Mouse (Mus musculus) embryonic facial prominence, embryonic 11.5 days (tissue): ENCODE results near the gene Scarf1. TPM values are rescaled to one million over a fixed set of nuclear protein-coding genes. Genes with fewer than 3 reads are reported as not detected.

ENCODE experiments used
- ATAC-seq: fragments of 200-750 bp; cut with Nextera tagmentation; replicated peaks from 2 replicates; pipeline ENCODE4 v1.8.0; 2017; ENCODE audit warnings: low read depth; ENCODE audit not compliant: insufficient number of reproducible peaks, low FRiP score, low TSS enrichment
- DNase-seq: peaks from one replicate; pipeline ENCODE4 v3.0.0-alpha.2; 2015; ENCODE audit warnings: low spot score
- H3K27ac ChIP-seq: fragments of 300-500 bp; sonication (generic); replicated peaks from 2 replicates; pipeline ENCODE4 v1.5.1; 2014; ENCODE audit warnings: mild to moderate bottlenecking, low read depth, low read length, control low read depth
- H3K27me3 ChIP-seq: fragments of 300-500 bp; sonication (generic); 2 replicates; pipeline ENCODE4 v1.6.1; 2014; ENCODE audit warnings: mild to moderate bottlenecking, low read length, moderate library complexity, mixed read lengths; ENCODE audit not compliant: control insufficient read depth, insufficient read depth
- H3K36me3 ChIP-seq: fragments of 300-500 bp; sonication (generic); replicated peaks from 2 replicates; pipeline ENCODE4 v1.6.1; 2014; ENCODE audit warnings: low read depth, mild to moderate bottlenecking, low read length, moderate library complexity, mixed read lengths; ENCODE audit not compliant: control insufficient read depth, insufficient read depth
- H3K4me1 ChIP-seq: fragments of 300-500 bp; sonication (generic); 2 replicates; pipeline ENCODE4 v1.6.1; 2014; ENCODE audit warnings: low read length, mixed read lengths; ENCODE audit not compliant: control insufficient read depth, insufficient read depth
- H3K4me2 ChIP-seq: fragments of 300-500 bp; sonication (generic); 2 replicates; pipeline ENCODE4 v1.6.1; 2014; ENCODE audit warnings: low read depth, mild to moderate bottlenecking, control low read depth, low read length, moderate library complexity
- H3K4me3 ChIP-seq: fragments of 300-500 bp; sonication (generic); 2 replicates; pipeline ENCODE4 v1.5.1; 2014; ENCODE audit warnings: low read depth, low read length, control low read depth
- H3K9ac ChIP-seq: fragments of 300-500 bp; sonication (generic); replicated peaks from 2 replicates; pipeline ENCODE4 v1.6.1; 2014; ENCODE audit warnings: mild to moderate bottlenecking, control low read depth, low read length
- H3K9me3 ChIP-seq: fragments of 300-500 bp; sonication (generic); replicated peaks from 2 replicates; pipeline ENCODE4 v1.6.1; 2016; ENCODE audit warnings: mild to moderate bottlenecking, low read length, inconsistent platforms, mixed read lengths; ENCODE audit not compliant: control insufficient read depth
- WGBS: fragments of 180-500 bp; shearing (Covaris S2); extraction: QIAGEN DNeasy Blood & Tissue Kit; methylation state at CpG from one replicate; pipeline ENCODE4 v1.1.7; 2014; 5-methylcytosine and 5-hydroxymethylcytosine counted together
- microRNA counts: library from miRNA; unstranded; fragments of <30 nt; microRNA quantifications from one replicate; lab custom pipeline; 2016
- microRNA-seq: library from miRNA; unstranded; fragments of <30 nt; microRNA quantifications from one replicate; pipeline ENCODE4, GENCODE M21; 2016; ENCODE audit warnings: borderline number of aligned reads
- polyA plus RNA-seq: library from polyadenylated mRNA; unstranded; fragments of >200 nt; fragmentation: Nextera tagmentation; extraction: Ambion mirVana; gene quantifications from 2 replicates; pipeline ENCODE4 v1.2.1, GENCODE M21; 2014

Scarf1 gene
- polyA plus RNA-seq, 1 experiment from 2014 or later, result 2.7 TPM

GRCm38 (mm10) chr11:75572854-75573650 is 59.7 kb downstream of the Scarf1 start:
- 5% methylated on average over 12 of the region's 12 CpGs for WGBS
- peak overlapping the region; percentile 62; the same call in 1 of the 2 replicates for H3K27ac ChIP-seq
- H3K4me2 ChIP-seq, result peak overlapping the region; percentile 10
- H3K9me3 ChIP-seq, result no peaks in the 10 kb centered on the region
- H3K4me1 ChIP-seq, result peaks cover 7% of the 10 kb centered on the region
- no peak overlapping the region for H3K4me3 ChIP-seq
- ATAC-seq, result peak; percentile 89
- H3K36me3 ChIP-seq, result no peaks in the 10 kb centered on the region; the same call in none of the 2 replicates
- H3K27me3 ChIP-seq, result no peaks in the 10 kb centered on the region; the same call in 1 of the 2 replicates
- peak; percentile 94 for DNase-seq
- peak overlapping the region; percentile 48 for H3K9ac ChIP-seq

- H3K9me3 ChIP-seq, result no peaks in the 10 kb centered on the region
- no peak overlapping the region for H3K27ac ChIP-seq
- ATAC-seq, result no peak
- no peaks in the 10 kb centered on the region; the same call in none of the 2 replicates for H3K36me3 ChIP-seq
- no peaks in the 10 kb centered on the region; the same call in 1 of the 2 replicates for H3K27me3 ChIP-seq
- peaks cover 7% of the 10 kb centered on the region for H3K4me1 ChIP-seq
- H3K4me2 ChIP-seq, result no peak overlapping the region
- H3K4me3 ChIP-seq, result no peak overlapping the region
- H3K9ac ChIP-seq, result no peak overlapping the region
- WGBS, result 82% methylated on average over 5 of the region's 5 CpGs
- DNase-seq, result no peak
Observed at GRCm38 (mm10) chr11:75574378-75575123, 61.2 kb downstream of the Scarf1 start.

- Histone ChIP-seq H3K4me2 (no peak overlapping the region; the same call in 1 of the 2 replicates), H3K4me1 (peaks cover 7% of the 10 kb centered on the region), H3K27me3 (no peaks in the 10 kb centered on the region; the same call in 1 of the 2 replicates), H3K27ac (no peak overlapping the region), H3K4me3 (no peak overlapping the region), H3K9ac (no peak overlapping the region), H3K36me3 (no peaks in the 10 kb centered on the region; the same call in 1 of the 2 replicates), H3K9me3 (no peaks in the 10 kb centered on the region)
- ATAC-seq, result no peak
- no peak for DNase-seq
- WGBS, result 78% methylated on average over 9 of the region's 9 CpGs
Observed at GRCm38 (mm10) chr11:75575560-75576123, 62.3 kb downstream of the Scarf1 start.

MicroRNA genes within 50 kb of the gene (microRNA counts, 519-probe panel; counts per million panel counts)
- microRNA mmu-miR-22 (lab: Ali Mortazavi, UCI), result 4,743 counts per million, percentile 80 among the panel's probes with 10 or more counts

Small RNA genes within 50 kb of the gene (microRNA-seq; reads per million reads assigned to microRNA genes)
- gene Mir22, result 3,936 reads per million, percentile 85 among the genes with 10 or more reads in this experiment
- gene Mir3971, result not detected

Other genes with a start within 250 kb of the Scarf1 start
- 138 and 150 TPM in 2 replicates for gene Rpa1, start 165.2 kb upstream of the Scarf1 start, polyA plus RNA-seq
- gene Smyd4, start 165.1 kb upstream of the Scarf1 start, polyA plus RNA-seq, result 13.2 and 13.6 TPM in 2 replicates
- gene Serpinf1, start 90.8 kb upstream of the Scarf1 start, polyA plus RNA-seq, result 193 and 206 TPM in 2 replicates
- gene Serpinf2, start 73.9 kb upstream of the Scarf1 start, polyA plus RNA-seq, result 0.34 TPM in 1 of 2 replicates, not detected in the other
- gene Wdr81, start 58.8 kb upstream of the Scarf1 start, polyA plus RNA-seq, result 2.3 and 4.1 TPM in 2 replicates
- gene Tlcd2, start 51.8 kb upstream of the Scarf1 start, polyA plus RNA-seq, result 12.5 and 15.4 TPM in 2 replicates
- gene Prpf8, start 26.7 kb upstream of the Scarf1 start, polyA plus RNA-seq, result 102 and 103 TPM in 2 replicates
- 0.18 and 0.27 TPM in 2 replicates for gene Rilp, start 3.4 kb upstream of the Scarf1 start, polyA plus RNA-seq
- gene Slc43a2, start 18.2 kb downstream of the Scarf1 start, polyA plus RNA-seq, result 2.6 and 3.2 TPM in 2 replicates
- gene Pitpna, start 74.6 kb downstream of the Scarf1 start, polyA plus RNA-seq, result 83.0 and 84.2 TPM in 2 replicates
- gene Inpp5k, start 117.4 kb downstream of the Scarf1 start, polyA plus RNA-seq, result 17.3 and 21.9 TPM in 2 replicates
- 14.1 and 14.5 TPM in 2 replicates for gene Myo1c, start 137.0 kb downstream of the Scarf1 start, polyA plus RNA-seq
- 118 and 119 TPM in 2 replicates for gene Crk, start 165.7 kb downstream of the Scarf1 start, polyA plus RNA-seq
- gene Ywhae, start 219.3 kb downstream of the Scarf1 start, polyA plus RNA-seq, result 1,573 and 1,672 TPM in 2 replicates